Mouse (Mus musculus) lung, postnatal 0 days (tissue): ENCODE results near the gene Pald1.

Source experiments
- CTCF ChIP-seq: IDR thresholded peaks from 2 replicates; pipeline ENCODE4 v1.5.1; 2016; ENCODE audit warnings: antibody characterized with exemption, mild to moderate bottlenecking
- EP300 ChIP-seq: IDR thresholded peaks from 2 replicates; pipeline ENCODE4 v1.6.1; 2016; ENCODE audit warnings: antibody characterized with exemption, mild to moderate bottlenecking, control low read depth

GRCm38 (mm10) chr10:61371884-61372584, 11.3 kb downstream of the Pald1 start:
- TF ChIP-seq CTCF (no peak), EP300 (no peak)
